ENCODE assay signal across 8 mouse cellular contexts in genomic region chr5:75143092-75143491, GRCm38 (mm10). TPM values are rescaled to one million over a fixed set of nuclear protein-coding genes. Genes with fewer than 3 reads are reported as not detected.
DNase-seq lines count a peak whose midpoint lies in the region; ATAC-seq and TF ChIP-seq lines count a peak whose summit lies in the region.

No protein-coding gene starts in this region.

- TF ChIP-seq EP300 in ES-Bruce4 (IDR thresholded peaks at IDR 0.05; ENCODE audit: insufficient read depth, low read depth, low read length), result no peak

- H3K9me3 ChIP-seq in ES-Bruce4 (replicated peaks; ENCODE audit: control insufficient read depth, insufficient read depth, low read length, poor library complexity, severe bottlenecking), result no peaks in the 10 kb centered on the region
- no peaks in the 10 kb centered on the region for H3K9me3 ChIP-seq in liver, embryonic 15.5 days (replicated peaks)
- H3K9me3 ChIP-seq in neural tube, embryonic 11.5 days (ENCODE audit: control insufficient read depth, low read length), result no peaks in the 10 kb centered on the region

- 4% methylated on average over 14 of the region's 14 CpGs for WGBS in liver, embryonic 15.5 days (ENCODE audit: insufficient replicate concordance)
- 3% methylated on average over 14 of the region's 14 CpGs for WGBS in neural tube, embryonic 11.5 days

- no peak overlapping the region for H3K27ac ChIP-seq in ES-Bruce4 (ENCODE audit: insufficient read depth, low read length)
- no peak overlapping the region for H3K27ac ChIP-seq in liver, embryonic 15.5 days (replicated peaks)
- H3K27ac ChIP-seq in neural tube, embryonic 11.5 days (ENCODE audit: low read depth, low read length), result no peak overlapping the region

- H3K4me3 ChIP-seq in ES-Bruce4 (ENCODE audit: low read depth, low read length), result peak overlapping the region; percentile 49; the same call in 1 of the 2 replicates
- no peak overlapping the region for H3K4me3 ChIP-seq in liver, embryonic 15.5 days (replicated peaks)
- 0 out of 2 replicates have a peak overlapping the region, but pooled peaks have one; percentile 13 for H3K4me3 ChIP-seq in neural tube, embryonic 11.5 days (ENCODE audit: low read depth, low read length)

- H3K36me3 ChIP-seq in ES-Bruce4 (ENCODE audit: control insufficient read depth, insufficient read depth, low read length, poor library complexity, severe bottlenecking), result no peaks in the 10 kb centered on the region
- H3K36me3 ChIP-seq in liver, embryonic 15.5 days (replicated peaks), result no peaks in the 10 kb centered on the region
- H3K36me3 ChIP-seq in neural tube, embryonic 11.5 days (ENCODE audit: control insufficient read depth, insufficient read depth, low read length), result no peaks in the 10 kb centered on the region

- H3K9ac ChIP-seq in ES-Bruce4 (ENCODE audit: low read depth, poor library complexity, severe bottlenecking), result no peak overlapping the region
- no peak overlapping the region for H3K9ac ChIP-seq in liver, embryonic 15.5 days
- 0 out of 2 replicates have a peak overlapping the region, but pooled peaks have one; percentile 14 for H3K9ac ChIP-seq in neural tube, embryonic 11.5 days (ENCODE audit: low read length)

- TF ChIP-seq POLR2A in ES-Bruce4 (IDR thresholded peaks at IDR 0.05; ENCODE audit: insufficient read depth, low read length), result no peak

- no peaks in the 10 kb centered on the region for H3K4me1 ChIP-seq in ES-Bruce4 (ENCODE audit: control insufficient read depth, insufficient read depth, low read length)
- H3K4me1 ChIP-seq in liver, embryonic 15.5 days (replicated peaks), result no peaks in the 10 kb centered on the region
- H3K4me1 ChIP-seq in neural tube, embryonic 11.5 days (ENCODE audit: control insufficient read depth, insufficient read depth, low read length), result peaks cover under 1% of the 10 kb centered on the region

- H3K27me3 ChIP-seq in ES-Bruce4 (ENCODE audit: control insufficient read depth, insufficient read depth, low read length, poor library complexity, severe bottlenecking), result peaks cover 7% of the 10 kb centered on the region; the same call in 1 of the 2 replicates
- H3K27me3 ChIP-seq in liver, embryonic 15.5 days, result peaks cover 49% of the 10 kb centered on the region
- H3K27me3 ChIP-seq in neural tube, embryonic 11.5 days (ENCODE audit: control insufficient read depth, insufficient read depth, low read length), result peaks cover 27% of the 10 kb centered on the region

- DNase-seq in 3T3-L1 (ENCODE audit: low read depth, low spot score), result peak; percentile 92
- DNase-seq in cerebellum, postnatal 4 days (ENCODE audit: low spot score in 2 of 2), result peak; percentile 44 to 67
- DNase-seq in heart, adult 8-10 months (ENCODE audit: low spot score), result peak; percentile 85
- peak; percentile 72 for DNase-seq in kidney, adult 9 months
- peak; percentile 74 for DNase-seq in neural tube, embryonic 11.5 days (ENCODE audit: low spot score)
- no peak for DNase-seq in spleen, postnatal 36 days (ENCODE audit: low spot score in 2 of 2)

- no peak for ATAC-seq in liver, embryonic 15.5 days (ENCODE audit: insufficient read depth)
- ATAC-seq in neural tube, embryonic 11.5 days (ENCODE audit: insufficient read depth, low FRiP score, low TSS enrichment), result 0 out of 2 replicates have a peak, but pooled peaks have one; percentile 35

- peak overlapping the region; percentile 45; the same call in 1 of the 2 replicates for H3K4me2 ChIP-seq in liver, embryonic 15.5 days
- peak overlapping the region; percentile 52 for H3K4me2 ChIP-seq in neural tube, embryonic 11.5 days (ENCODE audit: low read depth)

- peak; percentile 28 for TF ChIP-seq CTCF in ES-Bruce4 (IDR thresholded peaks at IDR 0.05; ENCODE audit: low read depth, low read length)

RNA-seq across cellular contexts. Expression of gene Pdgfra, which starts 9.0 kb away (rescaled TPM):
- 2.1 and 2.7 TPM in 2 replicates for polyA plus RNA-seq in ES-Bruce4 (2011; ENCODE audit: insufficient read depth, insufficient read length, low read depth, missing spikeins)
- 10 to 100 TPM; 17.9 to 23.3 (median 21.5) TPM for total RNA-seq in heart, adult 8-10 months (2022)
- 1.3 and 1.7 TPM in 2 replicates for polyA plus RNA-seq in liver, embryonic 15.5 days (2015; fragmentation: Nextera tagmentation; extraction: Ambion mirVana)
- polyA plus RNA-seq in neural tube, embryonic 11.5 days (2014; fragmentation: Nextera tagmentation; extraction: Ambion mirVana), result 39.6 and 43.2 TPM in 2 replicates

Comparison
In these comparisons a context has a peak if more than half of its experiments do, and no peak if none do; other contexts are left out.
1. DNase-seq: peak in 3T3-L1 (single experiment), cerebellum, postnatal 4 days (2 of 2), heart, adult 8-10 months (single experiment), kidney, adult 9 months (single experiment) and neural tube, embryonic 11.5 days (single experiment); none in spleen, postnatal 36 days (0 of 2).
2. RNA of gene Pdgfra, which starts 9.0 kb away (polyA plus RNA-seq): 39.6 to 43.2 TPM in neural tube, embryonic 11.5 days; 2.1 to 2.7 TPM in ES-Bruce4 and 1.3 to 1.7 TPM in liver, embryonic 15.5 days; every median in the first group is over 10 times any median in the second.